Mouse (Mus musculus) brain, embryonic 14.5 days (tissue): ENCODE measurements at regions not wholly inside any gene's neighbourhood (a gene's known extent, or its start where the extent isn't known, plus 50 kb on each side); places are given as distances from the start of the nearest gene placed in this dataset.

Experiments used
- CTCF ChIP-seq: fragments of 200-500 bp; IDR thresholded peaks from 2 replicates; pipeline ENCODE4 v1.5.1; 2012; ENCODE audit warnings: inconsistent platforms, mild to moderate bottlenecking, moderate library complexity, borderline replicate concordance; ENCODE audit not compliant: insufficient read depth, insufficient read length; ENCODE audit errors: extremely low read depth
- POLR2A ChIP-seq: fragments of 200-500 bp; IDR thresholded peaks from 2 replicates; pipeline ENCODE4 v1.6.1; 2012; ENCODE audit warnings: mild to moderate bottlenecking, inconsistent platforms, borderline replicate concordance; ENCODE audit not compliant: poor library complexity, insufficient read depth, insufficient read length, severe bottlenecking; ENCODE audit errors: extremely low read depth

- TF ChIP-seq CTCF (no peak), POLR2A (no peak)
Observed at GRCm38 (mm10) chr14:46614936-46615335, 145.4 kb upstream of the Cdkn3 start.
